Mouse (Mus musculus) midbrain, embryonic 11.5 days (tissue): Measurements from ENCODE around the gene Iqca. TPM values are rescaled to one million over a fixed set of nuclear protein-coding genes. Genes with fewer than 3 reads are reported as not detected.

Experiments
- ATAC-seq: fragments of 200-750 bp; cut with Nextera tagmentation; 2 replicates; pipeline ENCODE4 v1.8.0; 2017; ENCODE audit warnings: moderate TSS enrichment, moderate library complexity; ENCODE audit not compliant: low FRiP score
- DNase-seq: peaks from one replicate; pipeline ENCODE4 v3.0.0; 2015; ENCODE audit warnings: low spot score; ENCODE audit errors: missing footprints
- H3K27ac ChIP-seq: fragments of 300-500 bp; sonication (generic); 2 replicates; pipeline ENCODE4 v1.5.1; 2014; ENCODE audit warnings: low read depth, low read length
- H3K27me3 ChIP-seq: fragments of 300-500 bp; sonication (generic); 2 replicates; pipeline ENCODE4 v1.6.1; 2014; ENCODE audit warnings: mild to moderate bottlenecking, low read length, moderate library complexity, mixed read lengths; ENCODE audit not compliant: control insufficient read depth, insufficient read depth
- H3K36me3 ChIP-seq: fragments of 300-500 bp; sonication (generic); 2 replicates; pipeline ENCODE4 v1.6.1; 2014; ENCODE audit warnings: mild to moderate bottlenecking, low read length, moderate library complexity, mixed read lengths; ENCODE audit not compliant: control insufficient read depth, insufficient read depth
- H3K4me1 ChIP-seq: fragments of 300-500 bp; sonication (generic); 2 replicates; pipeline ENCODE4 v1.6.1; 2014; ENCODE audit warnings: low read length; ENCODE audit not compliant: control insufficient read depth, insufficient read depth
- H3K4me2 ChIP-seq: fragments of 300-500 bp; sonication (generic); 2 replicates; pipeline ENCODE4 v1.6.1; 2014; ENCODE audit warnings: mild to moderate bottlenecking, moderate library complexity
- H3K4me3 ChIP-seq: fragments of 300-500 bp; sonication (generic); 2 replicates; pipeline ENCODE4 v1.5.1; 2014; ENCODE audit warnings: low read depth, low read length
- H3K9ac ChIP-seq: fragments of 300-500 bp; sonication (generic); 2 replicates; pipeline ENCODE4 v1.6.1; 2014; ENCODE audit warnings: low read length
- H3K9me3 ChIP-seq: fragments of 300-500 bp; sonication (generic); 2 replicates; pipeline ENCODE4 v1.6.1; 2016; ENCODE audit warnings: low read length; ENCODE audit not compliant: control insufficient read depth
- WGBS: fragments of 180-500 bp; shearing (Covaris S2); extraction: QIAGEN DNeasy Blood & Tissue Kit; methylation state at CpG from one replicate; pipeline ENCODE4 v1.1.7; 2014; 5-methylcytosine and 5-hydroxymethylcytosine counted together
- polyA plus RNA-seq: library from polyadenylated mRNA; unstranded; fragments of >200 nt; fragmentation: Nextera tagmentation; extraction: Ambion mirVana; gene quantifications from 2 replicates; pipeline ENCODE4 v1.2.1, GENCODE M21; 2014

The Iqca gene
- polyA plus RNA-seq, 1 experiment from 2014 or later, result 0.18 TPM

- Histone ChIP-seq H3K4me1 (peaks cover 5% of the 10 kb centered on the region), H3K27ac (no peak overlapping the region), H3K4me3 (peak overlapping the region; percentile 31), H3K9ac (peak overlapping the region; percentile 52), H3K27me3 (peaks cover 26% of the 10 kb centered on the region), H3K4me2 (peak overlapping the region; percentile 54), H3K36me3 (no peaks in the 10 kb centered on the region), H3K9me3 (no peaks in the 10 kb centered on the region)
- DNase-seq, result peak; percentile 88
- ATAC-seq, result no peak
- under 1% methylated on average over 25 of the region's 25 CpGs for WGBS
These were observed 160.9 kb downstream of the Iqca start for GRCm38 (mm10) chr1:89992256-89992655.

Other genes with a start within 250 kb of the Iqca start
- gene Gbx2, start 222.2 kb downstream of the Iqca start, polyA plus RNA-seq, result 9.6 TPM in 2 replicates
- 0.07 TPM in 1 of 2 replicates, not detected in the other for gene Asb18, start 138.7 kb downstream of the Iqca start, polyA plus RNA-seq
- gene Ackr3, start 50.6 kb upstream of the Iqca start, polyA plus RNA-seq, result 28.4 and 29.4 TPM in 2 replicates